Mouse (Mus musculus) limb, embryonic 13.5 days (tissue): Measurements from ENCODE around the gene Gm14412. TPM values are rescaled to one million over a fixed set of nuclear protein-coding genes. Genes with fewer than 3 reads are reported as not detected.

Experiments
- polyA plus RNA-seq: library from polyadenylated mRNA; unstranded; fragments of >200 nt; fragmentation: Nextera tagmentation; extraction: Ambion mirVana; gene quantifications from 2 replicates; pipeline ENCODE4 v1.2.1, GENCODE M21; 2015

Gene Gm14412
- polyA plus RNA-seq, 1 experiment from 2014 or later: 0.42 TPM

Other genes with a start within 250 kb of the Gm14412 start
- gene Gm14401, start 250.0 kb downstream of the Gm14412 start, polyA plus RNA-seq: 0.11 and 0.22 TPM in 2 replicates
- gene Gm14410, start 117.9 kb downstream of the Gm14412 start, polyA plus RNA-seq: 35.0 and 35.5 TPM in 2 replicates
- not detected in 2 replicates for gene Gm14409, start 57.3 kb downstream of the Gm14412 start, polyA plus RNA-seq
- 11.0 and 11.5 TPM in 2 replicates for gene Gm14418, start 74.0 kb upstream of the Gm14412 start, polyA plus RNA-seq
- 11.6 and 13.4 TPM in 2 replicates for gene Zfp970, start 140.4 kb upstream of the Gm14412 start, polyA plus RNA-seq
- 5.8 and 6.5 TPM in 2 replicates for gene Gm14403, start 173.9 kb upstream of the Gm14412 start, polyA plus RNA-seq